Mouse (Mus musculus): ENCODE data around the gene Atp8b3.

DNA sequence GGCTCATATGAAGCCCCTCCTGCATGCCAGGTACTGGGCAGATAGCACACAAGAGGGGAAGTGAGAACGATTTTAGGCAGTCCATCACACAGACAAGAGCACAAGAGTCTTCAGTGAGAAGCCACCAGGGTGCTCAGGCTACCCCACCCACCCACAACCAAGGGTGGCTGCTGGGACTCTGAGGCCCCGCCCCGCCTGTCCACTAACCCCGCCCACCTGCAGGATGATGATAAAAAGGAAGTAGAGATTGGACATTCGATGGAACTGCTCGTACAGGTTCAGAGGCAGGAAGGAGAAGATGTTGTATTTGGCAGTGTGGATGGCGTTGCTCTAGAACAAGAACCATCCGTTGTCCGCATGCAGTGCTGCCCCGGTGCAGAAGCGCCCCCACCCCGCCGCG lies 3.9 kb downstream of the Atp8b3 start:
- TF ChIP-seq CTCF (IDR thresholded peaks at IDR 0.05; ENCODE audit: low read depth, low read length) (no peak), POLR2A (IDR thresholded peaks at IDR 0.05; ENCODE audit: borderline replicate concordance, low read depth, low read length) (no peak)
